Mouse (Mus musculus) mouse embryonic stem cell (cell line): Measurements from ENCODE around the gene Pdcd6ip.

ENCODE experiments used
- in situ Hi-C, 2 experiments: fragments of 300-500 bp; cut with MboI; formaldehyde crosslinking; loops; 1 replicate in 1 of 2; 3 replicates in 1 of 2; pipeline ENCODE4 v1.14.3; 2019 to 2020; ENCODE audit warnings: low sequenced_read_pairs in 2 of 2, low pct_unique_long_range_greater_than_20kb in 1 of 2, mixed read lengths in 1 of 2; ENCODE audit not compliant: unreplicated experiment in 1 of 2

The Pdcd6ip gene

GRCm38 (mm10) chr9:113706841-113707240, 1.2 kb downstream of the Pdcd6ip start:
- in situ Hi-C loops = no loop called here

GRCm38 (mm10) chr9:113706108-113706507, 2.0 kb downstream of the Pdcd6ip start:
- in situ Hi-C loops = no loop called here

DNA sequence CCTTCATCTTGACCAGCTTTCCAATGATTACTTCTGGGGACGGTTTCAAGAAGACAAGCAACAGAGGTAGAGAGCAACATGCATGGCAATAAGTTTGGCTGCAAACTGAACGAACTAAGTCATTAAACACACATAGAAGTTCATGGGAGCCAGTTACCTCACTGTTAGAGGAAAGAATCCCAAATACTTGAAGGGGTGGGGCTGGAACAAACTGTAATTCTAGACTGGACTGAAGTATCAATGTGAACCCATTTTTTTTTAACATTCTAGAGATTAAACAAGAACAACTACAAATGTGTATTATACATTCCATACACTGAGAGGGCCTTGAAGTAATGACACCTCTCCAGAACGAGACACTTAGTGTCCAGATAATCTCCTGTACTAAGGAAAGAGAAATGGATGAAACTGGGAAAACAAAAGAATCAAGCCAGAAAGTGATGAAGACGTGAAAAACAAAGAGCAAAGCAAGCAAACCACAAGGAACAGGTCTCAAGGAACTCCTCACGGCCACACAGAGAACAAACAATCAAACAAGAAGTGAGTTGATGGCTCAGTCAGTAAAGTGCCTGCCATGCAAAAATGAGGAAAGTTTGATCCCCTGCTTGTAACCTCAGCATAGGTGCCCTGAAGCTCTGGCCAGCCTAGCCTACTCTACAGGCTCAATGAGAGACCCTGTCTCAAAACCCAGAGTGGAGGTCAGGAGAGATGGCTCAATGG, 6.5 kb downstream of the Pdcd6ip start:
- in situ Hi-C loops = no loop called here

GRCm38 (mm10) chr9:113687461-113687860, 20.6 kb downstream of the Pdcd6ip start:
- in situ Hi-C loops = no loop called here

DNA sequence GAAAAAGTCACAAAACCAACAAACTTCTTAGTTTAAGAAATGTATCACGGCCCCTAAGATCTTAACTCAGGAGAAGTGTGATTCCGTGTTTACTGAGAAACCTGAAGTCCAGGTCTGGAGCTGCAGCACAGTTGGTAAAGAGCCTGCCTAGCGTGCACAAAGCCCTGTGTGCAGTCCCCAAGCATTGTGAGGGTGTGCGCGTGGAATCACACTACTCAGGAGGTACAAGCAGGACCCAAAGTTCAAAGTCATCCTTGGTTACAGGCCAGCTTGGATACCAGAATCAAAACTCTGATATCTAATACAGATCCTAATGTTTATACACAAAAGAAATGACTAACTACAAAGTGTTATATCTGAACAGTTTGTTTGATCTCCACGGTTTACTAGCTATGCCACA, 34.3 kb downstream of the Pdcd6ip start:
- in situ Hi-C loops = no loop called here

DNA sequence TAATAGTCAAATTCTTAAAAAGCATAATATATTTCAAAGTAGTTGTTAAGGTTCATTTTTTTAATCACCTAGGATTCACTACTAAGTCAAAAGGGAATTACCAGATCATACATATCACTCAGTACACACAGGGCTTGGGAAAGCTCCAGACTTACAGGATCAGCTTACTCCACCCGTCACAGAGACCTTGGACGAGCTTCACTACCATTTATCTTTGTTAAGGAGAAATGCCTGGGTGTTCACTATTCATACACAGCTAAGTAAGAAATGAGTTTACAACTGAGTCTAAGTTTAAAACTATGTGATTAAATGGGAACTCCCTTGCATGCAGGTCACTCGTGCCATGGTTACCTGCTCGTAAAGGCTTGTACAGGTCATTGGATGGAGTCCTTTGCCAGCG, 35.7 kb downstream of the Pdcd6ip start:
- in situ Hi-C loops = no loop called here

DNA sequence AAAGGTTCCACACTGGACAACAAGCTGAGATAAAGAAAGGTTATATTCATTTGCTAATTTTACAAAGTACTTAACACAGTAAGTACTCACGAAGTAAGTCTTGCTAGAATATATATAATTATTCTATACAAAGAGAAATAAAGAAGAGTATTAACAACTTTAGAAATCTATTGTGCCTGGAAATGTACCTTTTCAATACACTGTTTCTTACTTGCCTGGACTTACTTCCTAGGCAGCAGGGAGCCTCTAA, 37.3 kb downstream of the Pdcd6ip start:
- in situ Hi-C loops = no loop called here

- in situ Hi-C loops = no loop called here
These were observed 37.8 kb downstream of the Pdcd6ip start for GRCm38 (mm10) chr9:113670105-113670856.

DNA sequence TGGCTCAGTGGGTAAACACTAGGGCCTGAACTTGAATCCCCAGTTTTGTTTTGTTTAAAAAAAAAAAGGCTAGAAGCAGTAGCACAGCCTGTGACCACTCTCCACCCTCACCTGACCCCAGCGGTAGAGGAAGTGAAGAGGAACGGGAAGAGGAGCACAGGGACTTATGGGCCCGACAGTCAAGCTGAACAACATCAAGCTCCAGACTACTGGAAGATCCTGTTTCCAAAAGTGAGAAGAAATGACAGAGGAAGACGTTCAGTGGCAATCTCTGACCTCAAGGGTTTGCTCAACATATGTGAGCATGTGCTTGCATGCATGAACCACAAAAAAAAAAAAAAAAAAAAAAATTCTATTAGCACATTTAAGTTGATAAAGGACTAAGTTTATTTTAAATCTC, 44.6 kb downstream of the Pdcd6ip start:
- in situ Hi-C loops = no loop called here

GRCm38 (mm10) chr9:113657837-113658236, 50.2 kb downstream of the Pdcd6ip start:
- in situ Hi-C loops = no loop called here

- in situ Hi-C loops = no loop called here
These were observed 54.5 kb downstream of the Pdcd6ip start for GRCm38 (mm10) chr9:113653571-113653970.

DNA sequence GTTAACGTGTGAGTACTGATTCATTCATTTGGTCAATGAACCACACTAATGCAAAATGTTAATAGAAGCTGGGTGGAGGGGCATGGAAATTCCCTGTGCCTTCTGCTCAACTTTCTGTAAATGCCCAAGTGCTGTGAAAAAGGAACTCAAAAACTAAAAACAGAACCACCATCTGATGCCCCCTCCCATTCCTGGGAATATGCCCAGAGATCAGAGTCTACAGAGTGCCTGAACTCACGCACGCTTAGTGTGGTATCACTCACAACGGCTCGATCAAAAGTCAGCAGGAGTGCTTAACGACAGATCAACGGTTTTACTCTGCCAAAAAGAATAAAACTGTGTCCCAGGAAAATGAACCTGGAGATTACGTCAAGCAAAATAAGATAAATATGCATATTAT, 57.3 kb downstream of the Pdcd6ip start:
- in situ Hi-C loops = no loop called here

- in situ Hi-C loops = loop anchor here (25.0 kb wide), 2 partner anchors 212 to 837 kb away; no protein-coding TSS in a partner anchor
These were observed 58.8 kb downstream of the Pdcd6ip start for GRCm38 (mm10) chr9:113649211-113649610.

- in situ Hi-C loops = loop anchor here (25.0 kb wide), 2 partner anchors 209 to 834 kb away; no protein-coding TSS in a partner anchor
These were observed 62.3 kb downstream of the Pdcd6ip start for GRCm38 (mm10) chr9:113645837-113646169.

DNA sequence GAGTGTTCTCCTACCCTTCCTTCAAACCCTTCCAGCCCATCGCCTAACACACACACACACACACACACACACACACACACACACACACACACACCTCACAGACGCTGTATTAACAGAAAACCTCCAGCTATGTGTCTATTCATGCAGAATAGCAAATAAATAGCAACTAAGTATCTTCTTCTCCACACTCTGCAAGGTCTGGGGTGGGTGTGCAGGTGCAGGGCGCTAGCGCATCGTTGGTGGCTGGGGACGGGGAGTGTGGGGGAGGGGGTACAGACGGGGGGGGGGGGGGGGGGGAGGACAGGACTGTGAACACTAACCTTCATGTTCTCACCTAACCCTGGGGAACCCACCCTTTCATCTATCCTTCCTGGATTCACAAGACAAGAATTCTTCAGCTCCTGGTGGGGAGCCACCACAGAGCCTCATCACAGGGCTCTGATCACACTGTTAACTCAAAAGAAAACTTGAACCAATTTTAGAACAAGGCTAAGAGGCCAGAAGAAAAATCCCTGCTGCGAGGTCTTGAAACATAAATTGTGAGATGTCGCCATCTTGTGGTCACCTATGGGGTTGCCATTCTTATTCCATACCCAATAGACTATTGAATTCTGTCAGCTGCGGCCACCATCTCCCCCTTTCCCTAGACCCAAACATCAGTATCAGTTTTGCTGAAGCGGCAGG, 62.8 kb downstream of the Pdcd6ip start:
- in situ Hi-C loops = loop anchor here (25.0 kb wide), 2 partner anchors 208 to 833 kb away; no protein-coding TSS in a partner anchor

DNA sequence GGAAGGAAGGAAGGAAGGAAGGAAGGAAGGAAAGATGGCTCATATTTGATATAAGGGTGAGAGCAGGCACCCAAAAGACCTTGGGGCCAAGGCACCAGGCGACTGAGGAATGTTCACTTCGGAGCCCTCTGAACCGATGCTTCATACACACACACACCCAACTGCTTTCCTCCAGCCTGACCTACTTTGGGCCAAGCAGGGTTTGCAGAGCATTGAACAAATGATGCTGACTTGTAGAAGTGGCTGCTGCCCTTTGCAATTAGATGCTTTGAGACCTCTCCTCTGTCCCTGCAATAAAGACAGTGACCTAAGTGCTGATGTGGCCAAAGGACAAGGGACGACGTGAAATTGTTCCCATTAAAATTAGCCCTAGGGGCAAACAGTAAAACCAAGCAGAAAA, 63.4 kb downstream of the Pdcd6ip start:
- in situ Hi-C loops = loop anchor here (25.0 kb wide), 2 partner anchors 207 to 832 kb away; no protein-coding TSS in a partner anchor

- in situ Hi-C loops = loop anchor here (25.0 kb wide), 2 partner anchors 207 to 832 kb away; no protein-coding TSS in a partner anchor
These were observed 64.0 kb downstream of the Pdcd6ip start for GRCm38 (mm10) chr9:113644076-113644475.

- in situ Hi-C loops = loop anchor here (25.0 kb wide), 2 partner anchors 206 to 831 kb away; no protein-coding TSS in a partner anchor
These were observed 64.4 kb downstream of the Pdcd6ip start for GRCm38 (mm10) chr9:113643669-113644068.

DNA sequence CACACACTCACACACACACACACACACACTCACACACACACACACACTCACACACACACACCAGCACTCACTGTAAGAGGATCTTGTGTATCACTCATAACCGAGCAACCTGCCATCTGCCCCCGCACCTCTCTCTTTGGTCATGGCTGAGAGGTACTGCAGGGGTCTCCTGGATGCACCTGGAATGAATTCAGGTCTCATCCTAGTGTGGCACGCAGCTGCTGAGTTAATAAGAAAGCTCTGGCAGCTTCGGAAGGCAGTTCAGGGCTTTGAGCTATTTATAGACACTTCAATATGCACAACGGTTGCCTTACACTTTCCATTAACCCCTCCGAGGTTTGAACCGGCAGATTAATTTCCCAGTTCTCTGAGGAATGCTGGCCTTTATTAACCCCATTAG, 73.1 kb downstream of the Pdcd6ip start:
- in situ Hi-C loops = loop anchor here (25.0 kb wide), 2 partner anchors 198 to 823 kb away; no protein-coding TSS in a partner anchor
